Mouse (Mus musculus): ENCODE results near the gene Vmn1r85. TPM values are rescaled to one million over a fixed set of nuclear protein-coding genes. Genes with fewer than 3 reads are reported as not detected.
A peak's percentile ranks its signal among the peaks of the same experiment; 100 is the strongest.

Vmn1r85 gene
- polyA plus RNA-seq, 1 experiment = not detected

DNA sequence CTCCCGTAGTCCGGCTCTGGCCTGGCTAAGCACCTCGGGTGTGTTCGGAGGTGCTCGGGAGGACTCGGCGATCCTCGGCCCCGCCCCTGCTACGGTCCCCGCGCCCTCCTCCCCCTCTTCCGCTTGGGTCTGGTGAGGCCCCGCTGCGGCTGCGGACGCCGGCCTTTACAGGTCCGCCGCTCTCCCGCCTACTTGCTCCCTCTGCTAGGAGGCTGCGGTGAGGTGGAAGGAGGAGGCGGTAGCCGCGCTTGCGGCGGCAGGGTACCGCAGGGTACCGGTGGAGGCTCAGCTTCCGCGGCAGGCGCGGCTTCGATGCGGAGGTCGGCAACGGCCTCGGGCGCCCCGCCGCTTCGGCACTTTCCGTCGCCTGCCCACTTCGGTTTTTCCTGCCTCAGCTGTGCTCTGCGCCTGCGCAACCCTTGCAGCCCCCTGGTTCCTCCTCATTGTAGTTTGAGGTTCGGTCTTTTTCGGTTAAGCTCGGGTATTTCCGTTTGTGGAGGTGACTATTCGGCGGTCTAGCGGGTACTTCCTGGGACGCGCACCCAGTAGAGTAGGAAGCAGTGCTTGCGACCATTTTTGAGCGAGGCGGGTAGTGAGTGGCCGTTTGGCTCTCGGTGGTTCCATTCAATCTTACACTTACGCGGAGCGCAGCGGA is 56.9 kb downstream of the Vmn1r85 start, which contains the start of gene Ube2m:
Ube2m (minus strand) TSS at position 375 of the 655 bp plus-strand sequence.
- no peaks in the 10 kb centered on the region for H3K27me3 ChIP-seq (replicated peaks; ENCODE audit: control insufficient read depth, insufficient read depth, low read length)
- WGBS = under 1% methylated on average over 65 of the region's 65 CpGs
- peak within 1 kb of the TSS; percentile 86 for H3K4me3 ChIP-seq (ENCODE audit: insufficient read depth, low read depth, low read length)
- H3K4me1 ChIP-seq (ENCODE audit: control insufficient read depth, insufficient read depth, low read length) = peaks cover 20% of the 10 kb centered on the region; the same call in 1 of the 2 replicates
- peak within 1 kb of the TSS; percentile 99 for H3K27ac ChIP-seq (ENCODE audit: insufficient read depth, low read depth, low read length)
- DNase-seq = peak; percentile 99
- TF ChIP-seq CTCF (conservative IDR thresholded peaks at IDR 0.05; ENCODE audit: insufficient read depth, insufficient read length, low read depth, low read length) (no peak), POLR2A (IDR thresholded peaks at IDR 0.05; ENCODE audit: low read depth, low read length) (peak; percentile 77)
- H3K36me3 ChIP-seq (ENCODE audit: control insufficient read depth, insufficient read depth, low read length) = no peaks in the 10 kb centered on the region

DNA sequence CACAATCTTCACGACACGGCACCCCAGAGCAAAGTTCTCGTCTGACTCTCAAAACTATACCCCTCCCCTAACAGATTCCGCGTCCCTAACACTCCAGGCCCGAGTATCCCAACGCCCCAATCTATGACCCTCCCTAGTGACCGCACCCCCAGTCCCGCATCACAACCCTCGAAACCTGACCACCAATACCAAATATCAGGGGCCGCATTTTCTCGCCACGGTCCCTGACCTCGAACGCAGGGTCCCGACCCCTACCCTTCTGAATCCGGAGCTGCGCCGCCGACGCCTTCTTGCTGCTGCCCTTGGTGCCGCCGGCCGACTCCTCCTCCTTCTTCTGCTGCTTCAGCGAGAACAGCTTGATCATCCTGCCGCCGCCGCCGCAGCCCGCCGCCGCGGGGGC is 57.6 kb downstream of the Vmn1r85 start:
- no peaks in the 10 kb centered on the region for H3K36me3 ChIP-seq (ENCODE audit: control insufficient read depth, insufficient read depth, low read length)
- H3K27ac ChIP-seq (ENCODE audit: insufficient read depth, low read depth, low read length) = peak overlapping the region; percentile 92
- TF ChIP-seq POLR2A (IDR thresholded peaks at IDR 0.05; ENCODE audit: low read depth, low read length) (no peak), CTCF (conservative IDR thresholded peaks at IDR 0.05; ENCODE audit: insufficient read depth, insufficient read length, low read depth, low read length) (no peak)
- H3K4me1 ChIP-seq (ENCODE audit: control insufficient read depth, insufficient read depth, low read length) = peaks cover 20% of the 10 kb centered on the region; the same call in 1 of the 2 replicates
- peak overlapping the region; percentile 86 for H3K4me3 ChIP-seq (ENCODE audit: insufficient read depth, low read depth, low read length)
- DNase-seq = no peak
- WGBS = under 1% methylated on average over 29 of the region's 33 CpGs
- no peaks in the 10 kb centered on the region for H3K27me3 ChIP-seq (replicated peaks; ENCODE audit: control insufficient read depth, insufficient read depth, low read length)

- DNase-seq = no peak
- Histone ChIP-seq H3K4me3 (ENCODE audit: insufficient read depth, low read depth, low read length) (peak overlapping the region; percentile 86), H3K27ac (ENCODE audit: insufficient read depth, low read depth, low read length) (peak overlapping the region; percentile 92), H3K27me3 (replicated peaks; ENCODE audit: control insufficient read depth, insufficient read depth, low read length) (no peaks in the 10 kb centered on the region), H3K4me1 (ENCODE audit: control insufficient read depth, insufficient read depth, low read length) (peaks cover 20% of the 10 kb centered on the region; the same call in 1 of the 2 replicates), H3K36me3 (ENCODE audit: control insufficient read depth, insufficient read depth, low read length) (no peaks in the 10 kb centered on the region; the same call in 1 of the 2 replicates)
- WGBS = 25% methylated on average over 4 of the region's 4 CpGs
- no peak for TF ChIP-seq CTCF (conservative IDR thresholded peaks at IDR 0.05; ENCODE audit: insufficient read depth, insufficient read length, low read depth, low read length)
- TF ChIP-seq POLR2A (IDR thresholded peaks at IDR 0.05; ENCODE audit: low read depth, low read length) = no peak
Measured at GRCm38 (mm10) chr7:13036806-13037205, 58.2 kb downstream of the Vmn1r85 start.

- no peak for TF ChIP-seq CTCF (conservative IDR thresholded peaks at IDR 0.05; ENCODE audit: insufficient read depth, insufficient read length, low read depth, low read length)
- TF ChIP-seq POLR2A (IDR thresholded peaks at IDR 0.05; ENCODE audit: low read depth, low read length) = no peak
- H3K27ac ChIP-seq (ENCODE audit: insufficient read depth, low read depth, low read length) = 0 out of 2 replicates have a peak overlapping the region, but pooled peaks have one; percentile 40
- 74% methylated on average over 17 of the region's 17 CpGs for WGBS
Measured at GRCm38 (mm10) chr7:13035211-13035855, 59.6 kb downstream of the Vmn1r85 start.

GRCm38 (mm10) chr7:13034148-13034977 is 60.6 kb downstream of the Vmn1r85 start, which contains the start of gene Chmp2a:
Gene Chmp2a (minus strand): TSS chr7:13034807.
- under 1% methylated on average over 45 of the region's 45 CpGs for WGBS
- peak within 1 kb of the TSS; percentile 91 for H3K4me3 ChIP-seq (ENCODE audit: insufficient read depth, low read depth, low read length)
- peak within 1 kb of the TSS; percentile 90 for H3K27ac ChIP-seq (ENCODE audit: insufficient read depth, low read depth, low read length)
- H3K27me3 ChIP-seq (replicated peaks; ENCODE audit: control insufficient read depth, insufficient read depth, low read length) = no peaks in the 10 kb centered on the region
- H3K4me1 ChIP-seq (ENCODE audit: control insufficient read depth, insufficient read depth, low read length) = peaks cover 20% of the 10 kb centered on the region; the same call in 1 of the 2 replicates
- DNase-seq = peak; percentile 98
- H3K36me3 ChIP-seq (ENCODE audit: control insufficient read depth, insufficient read depth, low read length) = no peaks in the 10 kb centered on the region; the same call in 1 of the 2 replicates
- no peak for TF ChIP-seq CTCF (conservative IDR thresholded peaks at IDR 0.05; ENCODE audit: insufficient read depth, insufficient read length, low read depth, low read length)
- peak; percentile 82 for TF ChIP-seq POLR2A (IDR thresholded peaks at IDR 0.05; ENCODE audit: low read depth, low read length)

More at GRCm38 (mm10) chr7:13035211-13035855, 59.6 kb downstream of the Vmn1r85 start:
- Histone ChIP-seq H3K4me1 (ENCODE audit: control insufficient read depth, insufficient read depth, low read length) (peaks cover 20% of the 10 kb centered on the region; the same call in 1 of the 2 replicates), H3K4me3 (ENCODE audit: insufficient read depth, low read depth, low read length) (0 out of 2 replicates have a peak overlapping the region, but pooled peaks have one; percentile 91), H3K36me3 (ENCODE audit: control insufficient read depth, insufficient read depth, low read length) (no peaks in the 10 kb centered on the region; the same call in 1 of the 2 replicates), H3K27me3 (replicated peaks; ENCODE audit: control insufficient read depth, insufficient read depth, low read length) (no peaks in the 10 kb centered on the region)
- no peak for DNase-seq

GRCm38 (mm10) chr7:13033451-13034147 is 61.4 kb downstream of the Vmn1r85 start:
- Histone ChIP-seq H3K4me1 (ENCODE audit: control insufficient read depth, insufficient read depth, low read length) (peaks cover 15% of the 10 kb centered on the region; the same call in 1 of the 2 replicates), H3K36me3 (ENCODE audit: control insufficient read depth, insufficient read depth, low read length) (no peaks in the 10 kb centered on the region; the same call in 1 of the 2 replicates)
- WGBS = 22% methylated on average over 13 of the region's 13 CpGs

More at GRCm38 (mm10) chr7:13033451-13034147, 61.4 kb downstream of the Vmn1r85 start:
- TF ChIP-seq POLR2A (IDR thresholded peaks at IDR 0.05; ENCODE audit: low read depth, low read length) = no peak
- no peak for TF ChIP-seq CTCF (conservative IDR thresholded peaks at IDR 0.05; ENCODE audit: insufficient read depth, insufficient read length, low read depth, low read length)
- Histone ChIP-seq H3K27me3 (replicated peaks; ENCODE audit: control insufficient read depth, insufficient read depth, low read length) (no peaks in the 10 kb centered on the region), H3K27ac (ENCODE audit: insufficient read depth, low read depth, low read length) (peak overlapping the region; percentile 90), H3K4me3 (ENCODE audit: insufficient read depth, low read depth, low read length) (peak overlapping the region; percentile 91)
- no peak for DNase-seq

Other genes starting within 250 kb of the Vmn1r85 start
- gene Zfp128, start 214.0 kb downstream of the Vmn1r85 start, polyA plus RNA-seq (2012; rRNA removed) = 1.3 and 1.4 TPM in 2 replicates
- gene Zscan22, start 197.4 kb downstream of the Vmn1r85 start, polyA plus RNA-seq (2012; rRNA removed) = 11.6 and 12.5 TPM in 2 replicates
- 1,384 and 1,441 TPM in 2 replicates for gene Rps5, start 172.9 kb downstream of the Vmn1r85 start, polyA plus RNA-seq (2012; rRNA removed)
- 0.08 and 0.11 TPM in 2 replicates for gene Rnf225, start 167.8 kb downstream of the Vmn1r85 start, polyA plus RNA-seq (2012; rRNA removed)
- 4.8 and 5.9 TPM in 2 replicates for gene Zfp324, start 129.3 kb downstream of the Vmn1r85 start, polyA plus RNA-seq (2012; rRNA removed)
- 5.4 and 6.2 TPM in 2 replicates for gene Zfp446, start 117.3 kb downstream of the Vmn1r85 start, polyA plus RNA-seq (2012; rRNA removed)
- 0.56 and 0.69 TPM in 2 replicates for gene Slc27a5, start 97.0 kb downstream of the Vmn1r85 start, polyA plus RNA-seq (2012; rRNA removed)
- 186 and 191 TPM in 2 replicates for gene Trim28, start 96.1 kb downstream of the Vmn1r85 start, polyA plus RNA-seq (2012; rRNA removed)
- gene Zbtb45, start 85.1 kb downstream of the Vmn1r85 start, polyA plus RNA-seq (2012; rRNA removed) = 14.1 and 15.0 TPM in 2 replicates
- 103 and 134 TPM in 2 replicates for gene Chmp2a, start 60.4 kb downstream of the Vmn1r85 start, polyA plus RNA-seq (2012; rRNA removed)
- gene Ube2m, start 56.9 kb downstream of the Vmn1r85 start, polyA plus RNA-seq (2012; rRNA removed) = 231 and 249 TPM in 2 replicates
- 1.3 and 1.8 TPM in 2 replicates for gene Mzf1, start 40.4 kb downstream of the Vmn1r85 start, polyA plus RNA-seq (2012; rRNA removed)
- gene Vmn1r86, start 24.7 kb upstream of the Vmn1r85 start, polyA plus RNA-seq (2012; rRNA removed) = not detected in 2 replicates
- gene Vmn1r87, start 45.0 kb upstream of the Vmn1r85 start, polyA plus RNA-seq (2012; rRNA removed) = not detected in 2 replicates
- gene Vmn1r88, start 64.4 kb upstream of the Vmn1r85 start, polyA plus RNA-seq (2012; rRNA removed) = not detected in 2 replicates
- not detected in 2 replicates for gene Vmn1r89, start 117.8 kb upstream of the Vmn1r85 start, polyA plus RNA-seq (2012; rRNA removed)
- 3.4 TPM in 2 replicates for gene Lig1, start 182.1 kb upstream of the Vmn1r85 start, polyA plus RNA-seq (2012; rRNA removed)
- 3.2 and 4.0 TPM in 2 replicates for gene Zswim9, start 183.5 kb upstream of the Vmn1r85 start, polyA plus RNA-seq (2012; rRNA removed)
- gene Pla2g4c, start 229.5 kb upstream of the Vmn1r85 start, polyA plus RNA-seq (2012; rRNA removed) = 0.03 and 0.05 TPM in 2 replicates

All from kidney, adult 2 months (tissue).